Comparison of ENCODE assay signal across 9 mouse cellular contexts in genomic region chr11:77887373-77887960, GRCm38 (mm10). TPM values are rescaled to one million over a fixed set of nuclear protein-coding genes. Genes with fewer than 3 reads are reported as not detected.
DNase-seq lines count a peak whose midpoint lies in the region; ATAC-seq lines count a peak whose summit lies in the region.
"Had no signal": no experiment of that assay in that cellular context is flagged by ENCODE, and none has a peak within 500 bp of the region (broad histone marks: within the 10 kb centered on the region; RNA-seq: fewer than 3 reads in every experiment).

No protein-coding gene starts in this region.

- ATAC-seq in inflammation-experienced regulatory T-cells, adult 6 months = peak; percentile 91
- ATAC-seq in neural tube, embryonic 12.5 days (ENCODE audit: low FRiP score, low read depth) = 0 out of 2 replicates have a peak, but pooled peaks have one; percentile 59

- peak overlapping the region; percentile 6; the same call in 1 of the 2 replicates for H3K4me3 ChIP-seq in heart, embryonic 10.5 days
- H3K4me3 ChIP-seq in embryonic facial prominence, embryonic 10.5 days = peak overlapping the region; percentile 11; the same call in 1 of the 2 replicates
- no peak overlapping the region for H3K4me3 ChIP-seq in neural tube, embryonic 12.5 days

- H3K27ac ChIP-seq in heart, embryonic 10.5 days = peak overlapping the region; percentile 81
- H3K27ac ChIP-seq in embryonic facial prominence, embryonic 10.5 days (replicated peaks) = peak overlapping the region; percentile 52
- peak overlapping the region; percentile 57; the same call in 1 of the 2 replicates for H3K27ac ChIP-seq in neural tube, embryonic 12.5 days

- H3K9me3 ChIP-seq in heart, embryonic 10.5 days = no peaks in the 10 kb centered on the region
- H3K9me3 ChIP-seq in embryonic facial prominence, embryonic 10.5 days = no peaks in the 10 kb centered on the region
- no peaks in the 10 kb centered on the region for H3K9me3 ChIP-seq in neural tube, embryonic 12.5 days

- peak overlapping the region; percentile 34 for H3K4me2 ChIP-seq in neural tube, embryonic 12.5 days (replicated peaks)

- peaks cover 41% of the 10 kb centered on the region for H3K4me1 ChIP-seq in heart, embryonic 10.5 days
- H3K4me1 ChIP-seq in embryonic facial prominence, embryonic 10.5 days = peaks cover 48% of the 10 kb centered on the region
- peaks cover 60% of the 10 kb centered on the region for H3K4me1 ChIP-seq in neural tube, embryonic 12.5 days

- H3K27me3 ChIP-seq in heart, embryonic 10.5 days (ENCODE audit: insufficient read depth, poor library complexity, severe bottlenecking) = no peaks in the 10 kb centered on the region
- peaks cover 84% of the 10 kb centered on the region for H3K27me3 ChIP-seq in embryonic facial prominence, embryonic 10.5 days (replicated peaks; ENCODE audit: low read depth, poor library complexity, severe bottlenecking)
- peaks cover 50% of the 10 kb centered on the region for H3K27me3 ChIP-seq in neural tube, embryonic 12.5 days (replicated peaks)

- DNase-seq in heart, embryonic 10.5 days (ENCODE audit: low spot score) = peak; percentile 84
- no peak for DNase-seq in heart, postnatal 25 days (ENCODE audit: low spot score)
- peak; percentile 69 to 75 for DNase-seq in B cell, adult 2 months
- DNase-seq in embryonic facial prominence, embryonic 10.5 days (ENCODE audit: low spot score) = peak; percentile 68
- no peak for DNase-seq in ovary, postnatal 14 days (ENCODE audit: low spot score)
- no peak for DNase-seq in cerebellum, adult 9-11 months

- no peak overlapping the region for H3K9ac ChIP-seq in neural tube, embryonic 12.5 days

- WGBS in heart, embryonic 10.5 days = 44% methylated on average over 17 of the region's 17 CpGs
- 41% methylated on average over 17 of the region's 17 CpGs for WGBS in embryonic facial prominence, embryonic 10.5 days
- 30% methylated on average over 17 of the region's 17 CpGs for WGBS in neural tube, embryonic 12.5 days

- no peaks in the 10 kb centered on the region for H3K36me3 ChIP-seq in heart, embryonic 10.5 days
- H3K36me3 ChIP-seq in embryonic facial prominence, embryonic 10.5 days (replicated peaks) = no peaks in the 10 kb centered on the region
- no peaks in the 10 kb centered on the region for H3K36me3 ChIP-seq in neural tube, embryonic 12.5 days

- intact Hi-C loops in heart, postnatal 25 days (cut with DNase I) = no loop called here

RNA-seq across cellular contexts. Expression of gene Pipox, which starts 6.4 kb away (rescaled TPM):
- 2.0 and 3.0 TPM in 2 replicates for polyA plus RNA-seq in heart, embryonic 10.5 days (2016; fragmentation: Nextera tagmentation; extraction: Ambion mirVana)
- 1 to 10 TPM in 1 of 2 experiments, under 1 TPM in 1; 0.52 to 1.3 TPM for total RNA-seq in heart, postnatal 25 days (2021)
- polyA plus RNA-seq in embryonic facial prominence, embryonic 10.5 days (2016; fragmentation: Nextera tagmentation; extraction: Ambion mirVana) = 2.1 and 2.7 TPM in 2 replicates
- 1 to 10 TPM in 1 of 3 experiments, under 1 TPM in 2; 0.43 to 2.7 (median 0.56) TPM for polyA plus RNA-seq in inflammation-experienced regulatory T-cells, adult 6 months (2017; shearing (Covaris generic))
- polyA plus RNA-seq in neural tube, embryonic 12.5 days (2016; fragmentation: Nextera tagmentation; extraction: Ambion mirVana) = 2.7 and 4.7 TPM in 2 replicates
- total RNA-seq: MEL had no signal

RNA-seq across cellular contexts. Expression of gene Sez6, which starts 43.1 kb away (rescaled TPM):
- 0.05 and 0.30 TPM in 2 replicates for polyA plus RNA-seq in heart, embryonic 10.5 days (2016; fragmentation: Nextera tagmentation; extraction: Ambion mirVana)
- total RNA-seq in heart, postnatal 25 days (2021) = under 1 TPM; 0.21 to 0.22 TPM
- polyA plus RNA-seq in embryonic facial prominence, embryonic 10.5 days (2016; fragmentation: Nextera tagmentation; extraction: Ambion mirVana) = 2.3 and 2.5 TPM in 2 replicates
- polyA plus RNA-seq in inflammation-experienced regulatory T-cells, adult 6 months (2017; shearing (Covaris generic)) = under 1 TPM in 1 of 3 experiments, not detected in 2; 0.24 TPM
- 48.5 and 51.4 TPM in 2 replicates for polyA plus RNA-seq in neural tube, embryonic 12.5 days (2016; fragmentation: Nextera tagmentation; extraction: Ambion mirVana)

Comparison
In these comparisons a context has a peak if more than half of its experiments do, and no peak if none do; other contexts are left out.
1. DNase-seq: peak in heart, embryonic 10.5 days (single experiment), B cell, adult 2 months (2 of 2) and embryonic facial prominence, embryonic 10.5 days (single experiment); none in heart, postnatal 25 days (single experiment), ovary, postnatal 14 days (single experiment) and cerebellum, adult 9-11 months (single experiment).
2. RNA of gene Sez6, which starts 43.1 kb away (polyA plus RNA-seq): 48.5 to 51.4 TPM in neural tube, embryonic 12.5 days; 2.3 to 2.5 TPM in embryonic facial prominence, embryonic 10.5 days, 0.05 to 0.30 TPM in heart, embryonic 10.5 days and 0.24 TPM in inflammation-experienced regulatory T-cells, adult 6 months; every median in the first group is over 10 times any median in the second.
3. Peak in every context shown above with its lines, with median percentiles within 50 percentile points of each other: H3K27ac ChIP-seq.